ENCODE assay signal across 8 mouse cellular contexts in the genomic region with DNA sequence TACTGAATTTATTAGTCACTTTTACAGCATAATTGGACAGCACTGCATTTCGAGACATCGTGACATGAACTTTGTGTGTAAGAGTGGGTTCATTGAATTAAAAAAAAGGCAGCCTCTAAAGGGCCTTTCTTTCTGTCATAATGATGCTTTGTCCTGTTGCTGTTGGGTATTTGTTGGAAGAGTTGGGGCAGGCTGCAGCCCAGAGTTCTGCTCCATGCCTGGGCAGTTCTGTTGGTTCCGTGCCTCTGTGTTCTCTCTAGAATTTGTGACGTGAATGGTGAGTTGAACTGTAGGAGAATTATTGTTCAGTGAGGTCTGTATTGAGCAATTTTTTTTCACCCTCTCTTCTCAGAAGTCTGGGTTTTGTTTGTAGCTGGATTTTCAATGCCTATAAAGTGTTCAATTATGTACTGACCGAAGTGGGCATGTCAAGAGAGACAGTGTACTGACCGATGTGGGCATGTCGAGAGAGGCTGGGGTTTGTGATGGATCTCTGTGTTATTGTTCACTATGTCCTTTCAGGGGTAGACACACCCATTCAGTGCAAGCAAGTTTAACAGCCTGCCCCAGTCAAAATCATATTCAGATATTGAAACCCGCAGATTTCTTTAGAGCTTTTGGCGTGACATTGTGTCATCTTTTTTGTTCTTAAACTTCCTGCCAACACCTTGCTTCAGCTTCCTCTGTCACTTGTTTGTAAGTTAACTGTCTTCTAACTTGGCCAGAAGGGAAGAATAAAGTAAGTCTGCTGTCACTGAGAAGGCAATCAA. TPM values are rescaled to one million over a fixed set of nuclear protein-coding genes. Genes with fewer than 3 reads are reported as not detected.
DNase-seq lines count a peak whose midpoint lies in the region; ATAC-seq lines count a peak whose summit lies in the region.

No protein-coding gene starts in this region.

- intact Hi-C loops in gastrocnemius, postnatal 14 days (cut with DNase I; ENCODE audit: low total_unique reads) = no loop called here

- H3K9ac ChIP-seq in forebrain, embryonic 13.5 days = no peak overlapping the region
- H3K9ac ChIP-seq in forebrain, embryonic 11.5 days (ENCODE audit: low read length) = no peak overlapping the region
- H3K9ac ChIP-seq in neural tube, embryonic 13.5 days = no peak overlapping the region
- no peak overlapping the region for H3K9ac ChIP-seq in neural tube, embryonic 15.5 days (replicated peaks)
- peak overlapping the region; percentile 62 for H3K9ac ChIP-seq in liver, embryonic 12.5 days

- H3K36me3 ChIP-seq in forebrain, embryonic 13.5 days (ENCODE audit: poor library complexity, severe bottlenecking) = no peaks in the 10 kb centered on the region
- H3K36me3 ChIP-seq in forebrain, embryonic 11.5 days (ENCODE audit: control insufficient read depth, insufficient read depth, low read length) = no peaks in the 10 kb centered on the region
- H3K36me3 ChIP-seq in neural tube, embryonic 13.5 days = no peaks in the 10 kb centered on the region
- no peaks in the 10 kb centered on the region for H3K36me3 ChIP-seq in neural tube, embryonic 15.5 days
- H3K36me3 ChIP-seq in liver, embryonic 12.5 days = peaks cover 7% of the 10 kb centered on the region
- 0 out of 2 replicates have a peak, but pooled peaks cover 6% of the 10 kb centered on the region for H3K36me3 ChIP-seq in splenic B cell, adult 2 months (ENCODE audit: control insufficient read depth, insufficient read depth, low read length, poor library complexity, severe bottlenecking)

- peak overlapping the region; percentile 32 for H3K4me2 ChIP-seq in forebrain, embryonic 13.5 days
- H3K4me2 ChIP-seq in forebrain, embryonic 11.5 days (ENCODE audit: low read depth, low read length, severe bottlenecking) = no peak overlapping the region
- no peak overlapping the region for H3K4me2 ChIP-seq in neural tube, embryonic 13.5 days
- no peak overlapping the region for H3K4me2 ChIP-seq in neural tube, embryonic 15.5 days
- H3K4me2 ChIP-seq in liver, embryonic 12.5 days = peak overlapping the region; percentile 69

- no peak for DNase-seq in forebrain, embryonic 11.5 days (ENCODE audit: low spot score)
- DNase-seq in splenic B cell, adult 2 months (ENCODE audit: low read depth, low spot score) = peak; percentile 52
- DNase-seq in gastrocnemius, postnatal 14 days = no peak
- no peak for DNase-seq in cerebellum, adult 9-11 months

- peak overlapping the region; percentile 35; the same call in 1 of the 2 replicates for H3K27ac ChIP-seq in forebrain, embryonic 13.5 days
- H3K27ac ChIP-seq in forebrain, embryonic 11.5 days (ENCODE audit: low read depth, low read length) = no peak overlapping the region
- peak overlapping the region; percentile 39; the same call in 1 of the 2 replicates for H3K27ac ChIP-seq in neural tube, embryonic 13.5 days (replicated peaks)
- no peak overlapping the region for H3K27ac ChIP-seq in neural tube, embryonic 15.5 days (replicated peaks)
- H3K27ac ChIP-seq in liver, embryonic 12.5 days = peak overlapping the region; percentile 87

- no peak overlapping the region for H3K4me3 ChIP-seq in forebrain, embryonic 13.5 days
- H3K4me3 ChIP-seq in forebrain, embryonic 11.5 days (ENCODE audit: low read depth, low read length) = no peak overlapping the region
- H3K4me3 ChIP-seq in neural tube, embryonic 13.5 days = no peak overlapping the region
- no peak overlapping the region for H3K4me3 ChIP-seq in neural tube, embryonic 15.5 days (replicated peaks)
- H3K4me3 ChIP-seq in liver, embryonic 12.5 days = peak overlapping the region; percentile 39

- ATAC-seq in forebrain, embryonic 13.5 days = no peak
- no peak for ATAC-seq in forebrain, embryonic 11.5 days (replicated peaks; ENCODE audit: low FRiP score)
- no peak for ATAC-seq in neural tube, embryonic 13.5 days (ENCODE audit: low read depth)
- no peak for ATAC-seq in neural tube, embryonic 15.5 days (ENCODE audit: low FRiP score)
- no peak for ATAC-seq in liver, embryonic 12.5 days

- no peaks in the 10 kb centered on the region for H3K27me3 ChIP-seq in forebrain, embryonic 13.5 days
- no peaks in the 10 kb centered on the region for H3K27me3 ChIP-seq in forebrain, embryonic 11.5 days (ENCODE audit: control insufficient read depth, insufficient read depth, low read length)
- H3K27me3 ChIP-seq in neural tube, embryonic 13.5 days = no peaks in the 10 kb centered on the region
- no peaks in the 10 kb centered on the region for H3K27me3 ChIP-seq in neural tube, embryonic 15.5 days (replicated peaks)
- no peaks in the 10 kb centered on the region for H3K27me3 ChIP-seq in liver, embryonic 12.5 days (replicated peaks)
- no peaks in the 10 kb centered on the region for H3K27me3 ChIP-seq in splenic B cell, adult 2 months (ENCODE audit: control insufficient read depth, insufficient read depth, low read length, poor library complexity, severe bottlenecking)

- H3K9me3 ChIP-seq in forebrain, embryonic 13.5 days (replicated peaks) = no peaks in the 10 kb centered on the region
- H3K9me3 ChIP-seq in forebrain, embryonic 11.5 days (ENCODE audit: control insufficient read depth, low read length) = no peaks in the 10 kb centered on the region
- no peaks in the 10 kb centered on the region for H3K9me3 ChIP-seq in neural tube, embryonic 13.5 days
- H3K9me3 ChIP-seq in neural tube, embryonic 15.5 days (replicated peaks) = no peaks in the 10 kb centered on the region
- H3K9me3 ChIP-seq in liver, embryonic 12.5 days (replicated peaks) = no peaks in the 10 kb centered on the region

- 43% methylated on average over 9 of the region's 9 CpGs for WGBS in forebrain, embryonic 13.5 days
- WGBS in forebrain, embryonic 11.5 days = 60% methylated on average over 9 of the region's 9 CpGs
- WGBS in neural tube, embryonic 13.5 days = 42% methylated on average over 9 of the region's 9 CpGs
- WGBS in neural tube, embryonic 15.5 days = 41% methylated on average over 9 of the region's 9 CpGs
- WGBS in liver, embryonic 12.5 days (ENCODE audit: insufficient replicate concordance) = 50% methylated on average over 9 of the region's 9 CpGs

- H3K4me1 ChIP-seq in forebrain, embryonic 13.5 days = peaks cover 16% of the 10 kb centered on the region
- H3K4me1 ChIP-seq in forebrain, embryonic 11.5 days (replicated peaks; ENCODE audit: control insufficient read depth, insufficient read depth, low read length) = peaks cover 3% of the 10 kb centered on the region; the same call in 1 of the 2 replicates
- peaks cover 15% of the 10 kb centered on the region for H3K4me1 ChIP-seq in neural tube, embryonic 13.5 days (replicated peaks)
- peaks cover 6% of the 10 kb centered on the region; the same call in 1 of the 2 replicates for H3K4me1 ChIP-seq in neural tube, embryonic 15.5 days
- peaks cover 80% of the 10 kb centered on the region for H3K4me1 ChIP-seq in liver, embryonic 12.5 days

RNA-seq across cellular contexts. Expression of gene Add3, which starts 54.7 kb away (rescaled TPM):
- 34.2 and 34.5 TPM in 2 replicates for polyA plus RNA-seq in forebrain, embryonic 13.5 days (2015; fragmentation: Nextera tagmentation; extraction: Ambion mirVana)
- 59.3 and 61.5 TPM in 2 replicates for polyA plus RNA-seq in forebrain, embryonic 11.5 days (2014; fragmentation: Nextera tagmentation; extraction: Ambion mirVana)
- 35.6 and 39.2 TPM in 2 replicates for polyA plus RNA-seq in neural tube, embryonic 13.5 days (2015; fragmentation: Nextera tagmentation; extraction: Ambion mirVana)
- polyA plus RNA-seq in neural tube, embryonic 15.5 days (2015; fragmentation: Nextera tagmentation; extraction: Ambion mirVana) = 40.2 and 50.1 TPM in 2 replicates
- 42.1 and 42.2 TPM in 2 replicates for polyA plus RNA-seq in liver, embryonic 12.5 days (2016; fragmentation: Nextera tagmentation; extraction: Ambion mirVana)
- total RNA-seq in gastrocnemius, postnatal 14 days (2021) = 10 to 100 TPM; 31.6 to 45.4 TPM

Comparison
In these comparisons a context has a peak if more than half of its experiments do, and no peak if none do; other contexts are left out.
1. H3K27ac ChIP-seq: peak in forebrain, embryonic 13.5 days (single experiment), neural tube, embryonic 13.5 days (single experiment) and liver, embryonic 12.5 days (single experiment); none in forebrain, embryonic 11.5 days (single experiment) and neural tube, embryonic 15.5 days (single experiment).
2. H3K4me2 ChIP-seq: peak in forebrain, embryonic 13.5 days (single experiment) and liver, embryonic 12.5 days (single experiment); none in forebrain, embryonic 11.5 days (single experiment), neural tube, embryonic 13.5 days (single experiment) and neural tube, embryonic 15.5 days (single experiment).